Mouse (Mus musculus) heart, postnatal 0 days (tissue): ENCODE results near the gene Zkscan3. TPM values are rescaled to one million over a fixed set of nuclear protein-coding genes. Genes with fewer than 3 reads are reported as not detected.

Experiments used
- ATAC-seq: fragments of 200-750 bp; cut with Nextera tagmentation; 2 replicates; pipeline ENCODE4 v1.8.0; 2017; ENCODE audit warnings: low read depth, moderate number of reproducible peaks, moderate library complexity; ENCODE audit not compliant: insufficient read depth
- DNase-seq: peaks from one replicate; pipeline ENCODE4 v3.0.0-alpha.2; 2016; ENCODE audit warnings: low spot score
- H3K27ac ChIP-seq: fragments of 300-500 bp; sonication (generic); 2 replicates; pipeline ENCODE4 v1.5.1; 2014; ENCODE audit warnings: low read depth, mild to moderate bottlenecking
- H3K27me3 ChIP-seq: fragments of 300-500 bp; sonication (generic); 2 replicates; pipeline ENCODE4 v1.6.1; 2014; ENCODE audit warnings: low read length, mixed read lengths; ENCODE audit not compliant: control insufficient read depth, insufficient read depth
- H3K36me3 ChIP-seq: fragments of 300-500 bp; sonication (generic); replicated peaks from 2 replicates; pipeline ENCODE4 v1.6.1; 2014; ENCODE audit warnings: low read length, mixed read lengths; ENCODE audit not compliant: control insufficient read depth, insufficient read depth
- H3K4me1 ChIP-seq: fragments of 300-500 bp; sonication (generic); 2 replicates; pipeline ENCODE4 v1.6.1; 2014; ENCODE audit warnings: antibody characterized with exemption; ENCODE audit not compliant: control insufficient read depth, insufficient read depth
- H3K4me2 ChIP-seq: fragments of 300-500 bp; sonication (generic); 2 replicates; pipeline ENCODE4 v1.6.1; 2014; ENCODE audit warnings: low read depth, mild to moderate bottlenecking, low read length, moderate library complexity
- H3K4me3 ChIP-seq: fragments of 300-500 bp; sonication (generic); 2 replicates; pipeline ENCODE4 v1.5.1; 2014; ENCODE audit warnings: low read depth, low read length
- H3K9ac ChIP-seq: fragments of 300-500 bp; sonication (generic); replicated peaks from 2 replicates; pipeline ENCODE4 v1.6.1; 2014; ENCODE audit warnings: low read depth, low read length, mixed read lengths
- H3K9me3 ChIP-seq: fragments of 300-500 bp; sonication (generic); replicated peaks from 2 replicates; pipeline ENCODE4 v1.6.1; 2016; ENCODE audit warnings: low read length; ENCODE audit not compliant: control insufficient read depth
- CTCF ChIP-seq: IDR thresholded peaks from 2 replicates; pipeline ENCODE4 v1.5.1; 2016; ENCODE audit warnings: antibody characterized with exemption, control low read depth, low read depth
- EP300 ChIP-seq: IDR thresholded peaks from 2 replicates; pipeline ENCODE4 v1.6.1; 2016; ENCODE audit warnings: antibody characterized with exemption, low read depth
- WGBS: fragments of 180-500 bp; shearing (Covaris S2); extraction: QIAGEN DNeasy Blood & Tissue Kit; methylation state at CpG from one replicate; pipeline ENCODE4 v1.1.7; 2014; 5-methylcytosine and 5-hydroxymethylcytosine counted together
- polyA plus RNA-seq: library from polyadenylated mRNA; unstranded; fragments of >200 nt; fragmentation: Nextera tagmentation; extraction: Ambion mirVana; gene quantifications from 2 replicates; pipeline ENCODE4 v1.2.1, GENCODE M21; 2015
- total RNA-seq: library from RNA; depleted of rRNA; stranded (reverse); fragments of >200 nt; gene quantifications from 2 replicates; pipeline ENCODE4 v1.2.3, GENCODE M21; 2014; ENCODE audit warnings: low replicate concordance

The Zkscan3 gene
- total and polyA plus RNA-seq, 2 experiments from 2014 or later: 40.8 to 49.1 TPM

DNA sequence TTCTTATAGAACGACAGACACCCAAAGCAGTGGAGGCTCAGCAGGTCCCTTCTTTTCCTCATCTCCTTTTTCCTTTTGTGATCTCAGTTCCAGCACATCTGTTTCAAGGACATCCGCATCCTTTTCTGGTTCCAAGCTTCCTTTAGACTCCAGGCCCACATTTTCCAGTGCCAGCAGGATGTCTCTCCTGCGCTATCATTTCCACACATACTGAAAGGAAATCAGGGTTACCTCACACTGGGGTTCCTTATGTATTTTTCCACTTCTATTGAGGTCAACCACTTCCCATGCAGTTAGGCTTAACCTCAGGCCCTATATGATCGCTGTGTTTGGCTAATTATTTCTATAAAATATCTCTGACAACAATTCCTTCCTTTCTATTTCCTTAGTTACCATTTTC lies 32.9 kb upstream of the Zkscan3 start:
- Histone ChIP-seq H3K4me3 (no peak overlapping the region), H3K4me2 (no peak overlapping the region), H3K9ac (no peak overlapping the region), H3K27ac (no peak overlapping the region), H3K27me3 (no peaks in the 10 kb centered on the region), H3K9me3 (no peaks in the 10 kb centered on the region), H3K36me3 (no peaks in the 10 kb centered on the region), H3K4me1 (0 out of 2 replicates have a peak, but pooled peaks cover 3% of the 10 kb centered on the region)
- ATAC-seq (peak; percentile 44; the same call in 1 of the 2 replicates), DNase-seq (no peak)
- TF ChIP-seq EP300 (no peak), CTCF (no peak)
- 59% methylated on average over 4 of the region's 4 CpGs for WGBS

DNA sequence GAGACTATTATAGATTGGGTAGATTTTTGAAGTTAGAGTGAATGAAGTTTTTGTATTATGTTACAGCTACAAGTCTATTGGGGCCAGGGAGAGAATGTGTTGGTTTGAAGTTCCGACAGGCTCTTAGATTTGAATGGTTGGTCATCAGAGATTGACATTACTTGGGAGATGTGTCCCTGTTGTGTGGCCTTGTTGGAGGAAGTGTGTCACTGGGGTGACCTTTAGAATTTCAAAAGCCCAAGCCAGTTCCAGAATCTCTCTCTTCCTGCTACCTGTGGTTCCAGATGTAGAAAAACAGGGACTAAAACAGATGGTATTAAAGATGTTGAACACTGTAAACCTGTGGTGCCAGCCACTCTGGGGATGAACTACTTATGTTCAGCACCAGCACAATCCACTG lies 25.1 kb upstream of the Zkscan3 start:
- Histone ChIP-seq H3K9me3 (no peaks in the 10 kb centered on the region), H3K4me3 (no peak overlapping the region), H3K36me3 (no peaks in the 10 kb centered on the region), H3K27ac (no peak overlapping the region), H3K4me2 (no peak overlapping the region), H3K9ac (no peak overlapping the region), H3K4me1 (no peaks in the 10 kb centered on the region), H3K27me3 (no peaks in the 10 kb centered on the region)
- no peak for ATAC-seq
- TF ChIP-seq CTCF (no peak), EP300 (no peak)
- no peak for DNase-seq
- WGBS: 91% methylated on average over 1 of the region's 1 CpGs

DNA sequence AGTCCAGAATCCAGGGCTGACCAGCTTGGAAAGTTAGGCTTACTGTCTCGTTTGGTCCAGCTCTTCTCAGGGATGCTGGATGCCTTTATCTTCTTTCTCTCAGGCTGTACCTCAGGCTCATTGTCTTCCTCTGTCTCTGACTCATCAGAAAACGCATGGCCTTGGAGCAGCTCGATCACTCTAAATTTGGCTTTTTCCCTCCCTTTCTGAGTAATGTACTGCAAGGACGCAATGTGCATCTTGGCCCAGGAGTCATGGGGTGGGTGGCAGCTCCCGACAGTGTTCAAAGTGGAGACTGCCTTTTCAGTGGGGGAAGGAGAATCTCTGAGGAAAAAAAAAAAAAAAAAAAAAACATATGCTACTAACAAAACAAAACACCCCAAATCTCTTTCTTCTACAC lies 20.7 kb upstream of the Zkscan3 start:
- H3K4me1 ChIP-seq: no peaks in the 10 kb centered on the region
- H3K9ac ChIP-seq: no peak overlapping the region
- DNase-seq (no peak), ATAC-seq (no peak)
- no peaks in the 10 kb centered on the region for H3K36me3 ChIP-seq
- no peak overlapping the region for H3K4me3 ChIP-seq
- H3K4me2 ChIP-seq: no peak overlapping the region
- no peak overlapping the region for H3K27ac ChIP-seq
- no peaks in the 10 kb centered on the region for H3K9me3 ChIP-seq
- WGBS: 51% methylated on average over 5 of the region's 5 CpGs
- no peak for TF ChIP-seq EP300
- TF ChIP-seq CTCF: no peak
- H3K27me3 ChIP-seq: no peaks in the 10 kb centered on the region

DNA sequence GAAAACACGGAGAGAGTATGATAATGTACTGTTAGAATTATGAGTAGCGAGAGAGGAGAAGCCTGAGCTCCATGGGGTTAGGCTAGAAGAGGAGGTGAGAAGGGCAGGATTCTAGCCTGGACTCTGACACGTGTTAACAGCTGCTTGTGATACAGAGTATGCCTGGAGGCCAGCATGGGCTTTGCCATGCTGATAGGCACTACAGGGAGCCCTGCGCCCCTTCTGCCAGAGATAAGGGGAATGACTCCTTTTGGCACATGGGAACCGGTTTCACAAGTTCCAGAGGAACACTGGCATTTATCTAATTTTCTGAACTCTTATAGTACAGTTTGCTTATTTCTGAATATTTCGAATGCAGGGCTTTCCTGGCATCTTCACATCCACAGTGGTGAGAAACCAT lies 16.3 kb upstream of the Zkscan3 start:
- H3K4me2 ChIP-seq: no peak overlapping the region
- H3K4me1 ChIP-seq: peaks cover 10% of the 10 kb centered on the region
- H3K27ac ChIP-seq: no peak overlapping the region
- H3K9ac ChIP-seq: no peak overlapping the region
- H3K36me3 ChIP-seq: no peaks in the 10 kb centered on the region
- H3K9me3 ChIP-seq: no peaks in the 10 kb centered on the region
- TF ChIP-seq CTCF (no peak), EP300 (no peak)
- H3K27me3 ChIP-seq: no peaks in the 10 kb centered on the region
- DNase-seq: no peak
- no peak for ATAC-seq
- H3K4me3 ChIP-seq: no peak overlapping the region
- WGBS: 30% methylated on average over 6 of the region's 6 CpGs

DNA sequence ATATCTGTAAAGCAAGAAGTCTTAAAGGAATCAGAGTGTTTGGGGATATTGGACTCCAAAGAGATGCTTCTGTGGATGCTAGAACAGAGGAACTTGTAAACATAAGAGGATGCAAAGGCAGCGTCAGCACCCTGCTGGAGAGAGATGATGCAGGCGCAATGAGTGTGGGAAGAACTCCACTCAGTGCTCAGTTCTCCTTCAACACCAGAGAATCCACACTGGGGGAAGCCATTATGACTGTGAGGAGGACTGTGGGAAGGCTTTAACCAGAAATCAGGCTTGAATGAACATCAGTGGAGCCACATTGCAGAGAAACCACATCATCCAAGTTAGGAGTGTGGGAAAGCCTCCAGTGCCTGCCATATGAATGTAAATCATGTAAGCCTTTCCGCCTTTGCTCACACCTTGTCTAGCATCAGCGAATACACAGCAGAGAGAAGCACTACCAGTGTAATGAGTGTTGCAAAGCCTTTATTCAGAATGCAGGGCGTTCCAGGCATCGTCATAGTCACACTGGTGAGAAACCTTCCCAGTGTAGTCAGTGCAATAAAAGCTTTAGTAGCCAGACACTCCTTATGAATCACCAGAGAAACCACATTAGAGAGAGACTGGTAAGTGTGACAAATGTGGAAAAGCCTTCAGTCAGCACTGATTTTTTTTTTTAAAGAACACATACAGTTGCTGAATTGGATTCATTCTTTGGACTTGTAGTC lies 14.9 kb upstream of the Zkscan3 start:
- H3K9ac ChIP-seq: no peak overlapping the region
- no peak overlapping the region for H3K4me3 ChIP-seq
- H3K27me3 ChIP-seq: no peaks in the 10 kb centered on the region
- TF ChIP-seq CTCF (no peak), EP300 (no peak)
- ATAC-seq (no peak), DNase-seq (no peak)
- H3K9me3 ChIP-seq: no peaks in the 10 kb centered on the region
- peaks cover 10% of the 10 kb centered on the region for H3K4me1 ChIP-seq
- no peaks in the 10 kb centered on the region for H3K36me3 ChIP-seq
- 88% methylated on average over 6 of the region's 6 CpGs for WGBS
- no peak overlapping the region for H3K27ac ChIP-seq
- H3K4me2 ChIP-seq: no peak overlapping the region

DNA sequence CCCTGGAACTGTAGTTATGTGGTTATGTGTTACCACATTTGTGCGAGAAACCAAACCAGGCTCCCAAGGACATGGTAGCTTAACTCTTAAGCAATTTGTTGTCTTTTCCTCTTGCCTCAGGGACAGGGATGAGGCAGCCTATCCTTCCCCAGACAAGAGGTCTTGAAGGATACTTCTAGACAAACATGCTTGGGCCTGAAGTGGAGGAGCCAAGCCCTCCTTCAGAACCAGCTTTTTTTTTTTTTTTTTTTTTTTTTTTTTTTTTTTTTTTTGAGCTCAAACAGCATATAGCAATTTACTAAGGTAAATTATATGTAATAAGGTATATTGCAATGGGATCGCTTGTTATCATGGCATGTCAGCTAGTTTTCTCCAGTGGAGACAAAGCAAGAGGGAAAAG lies 13.2 kb upstream of the Zkscan3 start:
- H3K36me3 ChIP-seq: no peaks in the 10 kb centered on the region
- no peaks in the 10 kb centered on the region for H3K27me3 ChIP-seq
- 89% methylated on average over 2 of the region's 2 CpGs for WGBS
- ATAC-seq (no peak), DNase-seq (no peak)
- H3K27ac ChIP-seq: no peak overlapping the region
- TF ChIP-seq CTCF (no peak), EP300 (no peak)
- H3K4me2 ChIP-seq: no peak overlapping the region
- no peak overlapping the region for H3K9ac ChIP-seq
- H3K4me3 ChIP-seq: no peak overlapping the region
- peaks cover 10% of the 10 kb centered on the region for H3K4me1 ChIP-seq
- no peaks in the 10 kb centered on the region for H3K9me3 ChIP-seq
